Mouse (Mus musculus) kidney, adult 2 months (tissue): ENCODE measurements around the gene Gadd45b.

Experiments used
- CTCF ChIP-seq: fragments of 200-500 bp; conservative IDR thresholded peaks from 2 replicates; pipeline ENCODE4 v1.5.1; 2011; ENCODE audit warnings: low read depth, mild to moderate bottlenecking, control low read depth, low read length, moderate library complexity, mixed read lengths; ENCODE audit not compliant: insufficient read depth, insufficient read length
- POLR2A ChIP-seq: fragments of 200-500 bp; IDR thresholded peaks from one replicate; pipeline ENCODE4 v1.6.1; 2011; ENCODE audit warnings: low read depth, low read length, control low read depth

GRCm38 (mm10) chr10:80881301-80881700, 48.6 kb upstream of the Gadd45b start:
- TF ChIP-seq CTCF (peak; percentile 79), POLR2A (no peak)
